In genomic region chr13:44624716-44625115, GRCm38 (mm10) we compare ENCODE assay signal across 9 mouse cellular contexts.
DNase-seq lines count a peak whose midpoint lies in the region; ATAC-seq lines count a peak whose summit lies in the region.
"Had no signal": no experiment of that assay in that cellular context is flagged by ENCODE, and none has a peak within 500 bp of the region (broad histone marks: within the 10 kb centered on the region; RNA-seq: fewer than 3 reads in every experiment).

No protein-coding gene starts in this region.

- no peaks in the 10 kb centered on the region for H3K27me3 ChIP-seq in heart, embryonic 12.5 days (replicated peaks)
- H3K27me3 ChIP-seq: limb, embryonic 15.5 days had no signal

- 50% methylated on average over 13 of the region's 13 CpGs for WGBS in heart, embryonic 12.5 days

- no peak for ATAC-seq in heart, embryonic 12.5 days (ENCODE audit: insufficient number of reproducible peaks, low FRiP score)
- no peak for ATAC-seq in monocyte, adult 5-6 weeks (replicated peaks; ENCODE audit: insufficient number of reproducible peaks, low FRiP score, low TSS enrichment, poor library complexity, severe bottlenecking)
- ATAC-seq in megakaryocyte-erythroid progenitor cell, adult 5-6 weeks (replicated peaks; ENCODE audit: low FRiP score, low TSS enrichment, poor library complexity, severe bottlenecking), result no peak
- ATAC-seq: midbrain, embryonic 16.5 days had no signal

- no peak overlapping the region for H3K4me2 ChIP-seq in heart, embryonic 12.5 days
- H3K4me2 ChIP-seq: limb, embryonic 15.5 days had no signal

- peaks cover 52% of the 10 kb centered on the region for H3K4me1 ChIP-seq in heart, embryonic 12.5 days (replicated peaks)

- no peak for DNase-seq in heart, adult 18-20 months
- DNase-seq in monocyte, adult 2 months (ENCODE audit: low read depth in 1 of 2, low spot score in 2 of 2), result peak; percentile 14 to 18
- DNase-seq in adrenal gland, postnatal 14 days, result peak; percentile 48
- DNase-seq in thymus, postnatal 10 days (ENCODE audit: low spot score in 2 of 2), result peak; percentile 16 to 44

- H3K4me3 ChIP-seq in heart, embryonic 12.5 days, result no peak overlapping the region
- H3K4me3 ChIP-seq: limb, embryonic 15.5 days had no signal

- no peaks in the 10 kb centered on the region for H3K36me3 ChIP-seq in heart, embryonic 12.5 days
- H3K36me3 ChIP-seq: limb, embryonic 15.5 days had no signal

- H3K9me3 ChIP-seq in heart, embryonic 12.5 days (replicated peaks), result no peaks in the 10 kb centered on the region
- H3K9me3 ChIP-seq: limb, embryonic 15.5 days had no signal

- H3K27ac ChIP-seq in heart, embryonic 12.5 days (ENCODE audit: poor library complexity, severe bottlenecking), result peak overlapping the region; percentile 31; the same call in 1 of the 2 replicates
- H3K27ac ChIP-seq: limb, embryonic 15.5 days had no signal

- H3K9ac ChIP-seq in heart, embryonic 12.5 days, result no peak overlapping the region
- H3K9ac ChIP-seq: limb, embryonic 15.5 days had no signal

Comparison
In these comparisons a context has a peak if more than half of its experiments do, and no peak if none do; other contexts are left out.
1. DNase-seq: peak in monocyte, adult 2 months (2 of 2), adrenal gland, postnatal 14 days (single experiment) and thymus, postnatal 10 days (2 of 2); none in heart, adult 18-20 months (0 of 2).